Mouse (Mus musculus): ENCODE results near the gene Xpo5. TPM values are rescaled to one million over a fixed set of nuclear protein-coding genes. Genes with fewer than 3 reads are reported as not detected.
A peak's percentile ranks its signal among the peaks of the same experiment; 100 is the strongest.

Xpo5 gene
- polyA plus RNA-seq, 1 experiment from 2014 or later, result 42.8 TPM

GRCm38 (mm10) chr17:46164301-46164700, 38.3 kb upstream of the Xpo5 start:
- peaks cover 63% of the 10 kb centered on the region for H3K36me3 ChIP-seq
- 91% methylated on average over 8 of the region's 8 CpGs for WGBS
- no peak for DNase-seq (ENCODE audit: low spot score)
- no peaks in the 10 kb centered on the region for H3K27me3 ChIP-seq (ENCODE audit: insufficient read depth, poor library complexity, severe bottlenecking)
- H3K27ac ChIP-seq, result no peak overlapping the region
- peaks cover 41% of the 10 kb centered on the region for H3K4me1 ChIP-seq
- no peaks in the 10 kb centered on the region for H3K9me3 ChIP-seq
- H3K4me3 ChIP-seq, result no peak overlapping the region

DNA sequence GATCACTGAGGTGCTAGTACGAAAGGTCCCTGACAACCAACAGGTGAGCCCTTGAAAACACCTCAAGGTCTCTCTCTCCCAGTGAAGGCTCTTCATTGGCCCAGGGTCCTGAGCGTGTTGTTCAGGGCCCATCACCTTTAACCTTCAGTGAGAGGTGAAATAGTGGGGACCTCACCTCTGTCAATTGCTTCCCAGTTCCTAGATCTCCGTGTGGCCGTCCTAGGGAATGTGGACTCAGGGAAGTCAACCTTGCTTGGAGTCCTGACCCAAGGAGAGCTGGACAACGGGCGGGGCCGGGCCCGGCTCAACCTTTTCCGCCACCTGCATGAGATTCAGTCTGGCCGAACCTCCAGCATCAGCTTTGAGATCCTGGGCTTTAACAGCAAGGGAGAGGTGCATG, 37.8 kb upstream of the Xpo5 start:
- Histone ChIP-seq H3K9me3 (no peaks in the 10 kb centered on the region), H3K27me3 (ENCODE audit: insufficient read depth, poor library complexity, severe bottlenecking) (no peaks in the 10 kb centered on the region), H3K4me3 (no peak overlapping the region), H3K27ac (no peak overlapping the region), H3K4me1 (peaks cover 36% of the 10 kb centered on the region), H3K36me3 (peaks cover 68% of the 10 kb centered on the region)
- no peak for DNase-seq (ENCODE audit: low spot score)
- 93% methylated on average over 10 of the region's 10 CpGs for WGBS

DNA sequence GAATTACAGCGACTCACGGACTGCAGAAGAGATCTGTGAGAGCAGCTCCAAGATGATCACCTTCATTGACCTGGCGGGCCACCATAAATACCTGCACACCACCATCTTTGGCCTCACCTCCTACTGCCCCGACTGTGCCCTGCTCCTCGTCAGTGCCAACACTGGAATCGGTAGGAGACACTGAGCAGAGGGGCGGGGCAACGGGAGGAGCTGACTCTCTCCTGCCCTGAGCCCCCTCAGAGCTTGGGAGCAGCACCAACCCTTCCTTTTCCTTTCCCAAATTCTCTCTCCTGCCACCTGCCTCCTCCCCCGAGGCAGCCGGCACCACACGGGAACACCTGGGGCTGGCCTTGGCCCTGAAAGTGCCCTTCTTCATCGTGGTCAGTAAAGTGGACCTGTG, 37.1 kb upstream of the Xpo5 start:
- 0 out of 2 replicates have a peak overlapping the region, but pooled peaks have one; percentile 30 for H3K27ac ChIP-seq
- no peak for DNase-seq (ENCODE audit: low spot score)
- WGBS, result 94% methylated on average over 12 of the region's 12 CpGs
- H3K9me3 ChIP-seq, result no peaks in the 10 kb centered on the region
- peaks cover 74% of the 10 kb centered on the region for H3K36me3 ChIP-seq
- no peaks in the 10 kb centered on the region for H3K27me3 ChIP-seq (ENCODE audit: insufficient read depth, poor library complexity, severe bottlenecking)
- no peak overlapping the region for H3K4me3 ChIP-seq
- peaks cover 32% of the 10 kb centered on the region for H3K4me1 ChIP-seq

DNA sequence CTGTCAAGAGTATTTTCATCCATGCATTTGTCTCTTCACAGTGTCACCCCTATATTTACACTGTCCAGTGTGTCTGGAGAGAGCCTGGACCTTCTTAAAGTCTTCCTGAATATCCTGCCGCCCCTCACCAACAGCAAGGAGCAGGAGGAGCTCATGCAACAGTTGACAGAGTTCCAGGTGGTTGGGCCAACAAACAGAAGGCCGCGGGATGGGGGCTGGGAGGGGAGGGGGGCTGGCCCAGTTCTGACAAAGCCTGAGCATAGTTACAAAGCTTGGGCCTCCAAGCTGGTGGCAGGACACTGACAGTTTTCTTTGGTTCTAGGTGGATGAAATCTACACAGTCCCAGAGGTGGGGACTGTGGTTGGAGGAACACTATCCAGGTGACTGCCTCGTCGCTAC, 36.3 kb upstream of the Xpo5 start:
- peaks cover 82% of the 10 kb centered on the region for H3K36me3 ChIP-seq
- H3K27ac ChIP-seq, result peak overlapping the region; percentile 42; the same call in 1 of the 2 replicates
- H3K4me3 ChIP-seq, result no peak overlapping the region
- 81% methylated on average over 5 of the region's 5 CpGs for WGBS
- no peak for DNase-seq (ENCODE audit: low spot score)
- peaks cover 32% of the 10 kb centered on the region for H3K4me1 ChIP-seq
- H3K27me3 ChIP-seq (ENCODE audit: insufficient read depth, poor library complexity, severe bottlenecking), result no peaks in the 10 kb centered on the region
- no peaks in the 10 kb centered on the region for H3K9me3 ChIP-seq

- H3K9me3 ChIP-seq, result no peaks in the 10 kb centered on the region
- no peak overlapping the region for H3K4me3 ChIP-seq
- peaks cover 87% of the 10 kb centered on the region for H3K36me3 ChIP-seq
- H3K27ac ChIP-seq, result peak overlapping the region; percentile 42; the same call in 1 of the 2 replicates
- H3K27me3 ChIP-seq (ENCODE audit: insufficient read depth, poor library complexity, severe bottlenecking), result no peaks in the 10 kb centered on the region
- DNase-seq (ENCODE audit: low spot score), result no peak
- peaks cover 25% of the 10 kb centered on the region for H3K4me1 ChIP-seq
- WGBS, result 83% methylated on average over 11 of the region's 11 CpGs
These were observed 35.6 kb upstream of the Xpo5 start for GRCm38 (mm10) chr17:46167014-46167413.

DNA sequence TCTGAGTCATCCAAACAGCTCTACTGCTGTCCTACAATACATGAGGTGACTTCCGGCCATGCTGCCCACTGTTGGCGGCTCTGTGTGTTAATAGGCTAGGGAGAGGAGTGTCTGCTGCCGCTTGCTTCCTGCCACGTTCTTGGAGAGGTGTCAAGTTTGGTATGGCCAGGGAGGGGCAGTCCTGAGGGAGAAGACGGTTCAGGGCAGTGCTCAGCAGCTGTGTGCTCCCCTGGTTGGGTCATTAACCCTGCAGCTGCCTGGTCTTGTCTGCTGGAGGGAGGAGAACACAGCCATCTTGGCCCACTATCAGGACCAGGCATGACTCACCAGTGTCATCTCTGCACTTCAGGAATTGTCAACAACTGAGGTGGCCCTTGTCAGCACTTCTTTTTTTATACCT, 34.3 kb upstream of the Xpo5 start:
- Histone ChIP-seq H3K4me3 (no peak overlapping the region), H3K4me1 (peaks cover 12% of the 10 kb centered on the region; the same call in 1 of the 2 replicates), H3K27me3 (ENCODE audit: insufficient read depth, poor library complexity, severe bottlenecking) (no peaks in the 10 kb centered on the region), H3K36me3 (peaks cover 96% of the 10 kb centered on the region), H3K9me3 (no peaks in the 10 kb centered on the region), H3K27ac (0 out of 2 replicates have a peak overlapping the region, but pooled peaks have one; percentile 1)
- DNase-seq (ENCODE audit: low spot score), result no peak
- WGBS, result 44% methylated on average over 5 of the region's 5 CpGs

DNA sequence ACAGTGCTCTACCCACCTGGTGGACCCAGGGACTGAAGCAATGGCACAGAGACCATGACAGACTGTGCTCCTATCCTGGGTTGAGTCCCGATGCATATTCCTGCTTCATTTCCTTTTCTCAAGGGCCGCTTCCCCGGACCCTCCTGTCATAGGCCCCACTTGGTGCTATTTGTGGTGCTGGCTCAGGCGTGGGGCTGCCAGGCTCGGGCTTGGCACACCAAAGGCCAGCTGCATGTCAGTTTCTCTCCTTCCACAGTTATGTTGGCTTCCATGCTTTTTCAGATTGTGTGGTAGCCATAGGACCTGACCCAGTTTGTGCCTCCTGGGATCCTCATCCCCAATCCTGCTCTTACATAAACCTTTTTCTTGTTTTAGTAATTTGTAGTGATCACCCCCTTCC, 33.8 kb upstream of the Xpo5 start:
- Histone ChIP-seq H3K36me3 (peaks cover 94% of the 10 kb centered on the region), H3K4me1 (peaks cover 12% of the 10 kb centered on the region; the same call in 1 of the 2 replicates), H3K27ac (no peak overlapping the region), H3K4me3 (no peak overlapping the region), H3K27me3 (ENCODE audit: insufficient read depth, poor library complexity, severe bottlenecking) (no peaks in the 10 kb centered on the region), H3K9me3 (no peaks in the 10 kb centered on the region)
- no peak for DNase-seq (ENCODE audit: low spot score)
- WGBS, result 75% methylated on average over 5 of the region's 5 CpGs

DNA sequence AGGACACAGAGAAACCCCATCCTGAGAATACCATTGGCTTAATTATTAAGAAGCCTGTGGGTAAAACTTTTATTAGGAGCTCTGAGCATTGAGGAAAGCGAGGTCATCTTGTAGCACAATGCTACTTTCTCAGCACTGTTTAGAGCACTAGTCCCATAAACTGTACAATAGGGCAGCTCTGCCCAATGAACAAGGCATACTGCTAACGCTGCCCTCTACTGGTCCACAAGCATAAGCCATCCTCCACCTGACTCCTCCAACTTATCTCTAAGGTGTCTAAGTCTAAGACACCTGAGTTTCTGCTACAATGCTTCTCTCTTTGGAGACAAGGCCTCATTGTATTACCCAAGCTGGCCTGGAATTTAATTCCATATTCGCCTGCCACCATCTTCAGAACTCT, 32.0 kb upstream of the Xpo5 start:
- Histone ChIP-seq H3K4me3 (no peak overlapping the region), H3K27ac (no peak overlapping the region), H3K27me3 (ENCODE audit: insufficient read depth, poor library complexity, severe bottlenecking) (no peaks in the 10 kb centered on the region), H3K9me3 (no peaks in the 10 kb centered on the region), H3K4me1 (peaks cover 12% of the 10 kb centered on the region; the same call in 1 of the 2 replicates), H3K36me3 (peaks cover 84% of the 10 kb centered on the region)
- DNase-seq (ENCODE audit: low spot score), result no peak
- 74% methylated on average over 3 of the region's 3 CpGs for WGBS

GRCm38 (mm10) chr17:46182273-46182672, 20.3 kb upstream of the Xpo5 start:
- Histone ChIP-seq H3K9me3 (no peaks in the 10 kb centered on the region), H3K36me3 (peaks cover 90% of the 10 kb centered on the region), H3K4me3 (no peak overlapping the region), H3K27me3 (ENCODE audit: insufficient read depth, poor library complexity, severe bottlenecking) (no peaks in the 10 kb centered on the region), H3K27ac (no peak overlapping the region), H3K4me1 (no peaks in the 10 kb centered on the region)
- DNase-seq (ENCODE audit: low spot score), result no peak
- 83% methylated on average over 4 of the region's 4 CpGs for WGBS

DNA sequence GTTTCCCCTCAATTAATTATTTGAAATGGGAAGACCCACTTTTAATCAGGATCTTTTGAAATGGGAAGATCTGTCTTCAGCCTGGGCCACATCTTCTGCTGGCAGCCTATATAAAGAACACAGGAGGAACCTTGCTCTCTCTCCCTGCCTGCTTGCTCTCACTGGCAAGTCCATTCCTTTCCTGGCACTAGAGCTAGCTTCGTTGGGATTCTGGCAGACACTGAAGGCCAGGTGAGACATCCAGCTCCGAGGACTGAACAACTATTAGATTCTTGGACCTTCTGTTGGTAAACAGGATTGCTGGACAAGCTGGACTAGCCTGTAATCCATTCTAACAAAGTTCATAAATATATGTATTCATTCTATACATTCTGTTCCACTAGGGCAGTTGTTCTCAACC, 13.8 kb upstream of the Xpo5 start:
- Histone ChIP-seq H3K36me3 (peaks cover 86% of the 10 kb centered on the region), H3K27ac (no peak overlapping the region), H3K9me3 (no peaks in the 10 kb centered on the region), H3K4me3 (no peak overlapping the region), H3K4me1 (no peaks in the 10 kb centered on the region), H3K27me3 (ENCODE audit: insufficient read depth, poor library complexity, severe bottlenecking) (no peaks in the 10 kb centered on the region)
- WGBS, result 90% methylated on average over 2 of the region's 2 CpGs
- DNase-seq (ENCODE audit: low spot score), result no peak

GRCm38 (mm10) chr17:46201151-46201550, 1.4 kb upstream of the Xpo5 start:
- Histone ChIP-seq H3K4me1 (peaks cover 20% of the 10 kb centered on the region), H3K36me3 (peaks cover 52% of the 10 kb centered on the region), H3K27me3 (ENCODE audit: insufficient read depth, poor library complexity, severe bottlenecking) (no peaks in the 10 kb centered on the region), H3K9me3 (no peaks in the 10 kb centered on the region), H3K4me3 (peak overlapping the region; percentile 97), H3K27ac (no peak overlapping the region)
- WGBS, result 67% methylated on average over 6 of the region's 6 CpGs
- DNase-seq (ENCODE audit: low spot score), result no peak

GRCm38 (mm10) chr17:46203078-46203477, 496 bp downstream of the Xpo5 start:
- H3K9me3 ChIP-seq, result no peaks in the 10 kb centered on the region
- H3K4me1 ChIP-seq, result peaks cover 20% of the 10 kb centered on the region
- peak overlapping the region; percentile 97 for H3K4me3 ChIP-seq
- peak overlapping the region; percentile 95 for H3K27ac ChIP-seq
- H3K27me3 ChIP-seq (ENCODE audit: insufficient read depth, poor library complexity, severe bottlenecking), result no peaks in the 10 kb centered on the region
- peaks cover 52% of the 10 kb centered on the region for H3K36me3 ChIP-seq
- 0% methylated on average over 20 of the region's 20 CpGs for WGBS
- DNase-seq (ENCODE audit: low spot score), result no peak

DNA sequence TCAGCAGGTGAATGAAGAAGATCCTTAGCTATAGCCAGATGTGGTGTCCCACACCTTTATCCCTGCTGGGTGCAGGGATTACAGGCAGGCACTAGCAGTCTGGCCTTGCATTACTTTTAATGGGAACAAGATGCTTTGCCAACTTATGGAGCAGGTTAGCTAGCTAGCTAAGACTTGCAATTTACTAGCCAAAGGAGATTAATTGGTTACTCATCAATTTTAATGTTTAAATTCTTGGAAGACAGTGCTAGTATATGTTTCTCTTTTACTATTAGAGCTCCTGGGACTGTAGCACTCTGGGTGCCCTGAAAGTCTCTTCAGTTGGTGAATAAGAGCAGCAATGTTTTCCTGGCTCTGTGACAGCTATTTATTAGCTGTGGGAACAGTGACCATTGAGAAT, 4.1 kb downstream of the Xpo5 start:
- peaks cover 71% of the 10 kb centered on the region for H3K36me3 ChIP-seq
- no peak for DNase-seq (ENCODE audit: low spot score)
- no peak overlapping the region for H3K4me3 ChIP-seq
- H3K27me3 ChIP-seq (ENCODE audit: insufficient read depth, poor library complexity, severe bottlenecking), result no peaks in the 10 kb centered on the region
- H3K27ac ChIP-seq, result no peak overlapping the region
- H3K4me1 ChIP-seq, result peaks cover 13% of the 10 kb centered on the region
- no peaks in the 10 kb centered on the region for H3K9me3 ChIP-seq

- no peaks in the 10 kb centered on the region for H3K27me3 ChIP-seq (ENCODE audit: insufficient read depth, poor library complexity, severe bottlenecking)
- no peak overlapping the region for H3K27ac ChIP-seq
- H3K4me1 ChIP-seq, result no peaks in the 10 kb centered on the region
- DNase-seq (ENCODE audit: low spot score), result no peak
- no peak overlapping the region for H3K4me3 ChIP-seq
- H3K9me3 ChIP-seq, result no peaks in the 10 kb centered on the region
- WGBS, result 90% methylated on average over 3 of the region's 3 CpGs
- H3K36me3 ChIP-seq, result peaks cover 98% of the 10 kb centered on the region
These were observed 8.0 kb downstream of the Xpo5 start for GRCm38 (mm10) chr17:46210550-46210949.

Data from heart, embryonic 10.5 days (tissue).